Mouse (Mus musculus): ENCODE results near the gene Pex1. TPM values are rescaled to one million over a fixed set of nuclear protein-coding genes. Genes with fewer than 3 reads are reported as not detected.
"Not testable (repeated sequence)": the region's sequence is repeated elsewhere in the genome, so short reads cannot be mapped to it uniquely, and the experiment has no call there.

Pex1 gene
- polyA plus RNA-seq, 1 experiment from 2014 or later: 14.7 TPM

GRCm38 (mm10) chr5:3647708-3648121 lies 51.8 kb downstream of the Pex1 start:
- peaks cover 10% of the 10 kb centered on the region for H3K36me3 ChIP-seq (ENCODE audit: control insufficient read depth, insufficient read depth, low read length)
- peak overlapping the region; percentile 72 for H3K4me2 ChIP-seq (ENCODE audit: low read depth, low read length)
- peak overlapping the region; percentile 92 for H3K9ac ChIP-seq (ENCODE audit: low read length)
- H3K27ac ChIP-seq (ENCODE audit: low read length): peak overlapping the region; percentile 95
- H3K4me3 ChIP-seq (ENCODE audit: low read length): peak overlapping the region; percentile 99
- no peaks in the 10 kb centered on the region for H3K27me3 ChIP-seq (ENCODE audit: control insufficient read depth, insufficient read depth, low read depth, low read length)
- ATAC-seq (ENCODE audit: low read depth): peak; percentile 97
- H3K4me1 ChIP-seq (replicated peaks; ENCODE audit: control insufficient read depth, insufficient read depth, low read length): peaks cover 7% of the 10 kb centered on the region
- WGBS: 1% methylated on average over 26 of the region's 46 CpGs
- H3K9me3 ChIP-seq (ENCODE audit: control insufficient read depth, low read length): no peaks in the 10 kb centered on the region

GRCm38 (mm10) chr5:3648206-3648848 lies 52.5 kb downstream of the Pex1 start:
- Histone ChIP-seq H3K27me3 (ENCODE audit: control insufficient read depth, insufficient read depth, low read depth, low read length) (no peaks in the 10 kb centered on the region), H3K27ac (ENCODE audit: low read length) (no peak overlapping the region), H3K9ac (ENCODE audit: low read length) (0 out of 2 replicates have a peak overlapping the region, but pooled peaks have one; percentile 6), H3K9me3 (ENCODE audit: control insufficient read depth, low read length) (no peaks in the 10 kb centered on the region), H3K4me2 (ENCODE audit: low read depth, low read length) (peak overlapping the region; percentile 72), H3K36me3 (ENCODE audit: control insufficient read depth, insufficient read depth, low read length) (peaks cover 8% of the 10 kb centered on the region), H3K4me1 (replicated peaks; ENCODE audit: control insufficient read depth, insufficient read depth, low read length) (peaks cover 7% of the 10 kb centered on the region), H3K4me3 (ENCODE audit: low read length) (peak overlapping the region; percentile 99; the same call in 1 of the 2 replicates)
- 42% methylated on average over 4 of the region's 4 CpGs for WGBS
- ATAC-seq (ENCODE audit: low read depth): peak; percentile 3; the same call in 1 of the 2 replicates

- no peak overlapping the region for H3K4me3 ChIP-seq (ENCODE audit: low read length)
- no peak overlapping the region for H3K27ac ChIP-seq (ENCODE audit: low read length)
- H3K9me3 ChIP-seq (ENCODE audit: control insufficient read depth, low read length): no peaks in the 10 kb centered on the region
- 67% methylated on average over 4 of the region's 4 CpGs for WGBS
- ATAC-seq (ENCODE audit: low read depth): no peak
- H3K36me3 ChIP-seq (ENCODE audit: control insufficient read depth, insufficient read depth, low read length): peaks cover 8% of the 10 kb centered on the region
- no peaks in the 10 kb centered on the region for H3K27me3 ChIP-seq (ENCODE audit: control insufficient read depth, insufficient read depth, low read depth, low read length)
- H3K9ac ChIP-seq (ENCODE audit: low read length): no peak overlapping the region
- no peak overlapping the region for H3K4me2 ChIP-seq (ENCODE audit: low read depth, low read length)
- peaks cover 7% of the 10 kb centered on the region for H3K4me1 ChIP-seq (replicated peaks; ENCODE audit: control insufficient read depth, insufficient read depth, low read length)
Measured at GRCm38 (mm10) chr5:3648849-3649210, 53.0 kb downstream of the Pex1 start.

- no peak within 1 kb of the TSS for H3K4me2 ChIP-seq (ENCODE audit: low read depth, low read length)
- H3K4me1 ChIP-seq (replicated peaks; ENCODE audit: control insufficient read depth, insufficient read depth, low read length): peaks cover 4% of the 10 kb centered on the region; the same call in 1 of the 2 replicates
- H3K4me3 ChIP-seq (ENCODE audit: low read length): no peak within 1 kb of the TSS
- H3K36me3 ChIP-seq (ENCODE audit: control insufficient read depth, insufficient read depth, low read length): no peaks in the 10 kb centered on the region
- no peaks in the 10 kb centered on the region for H3K27me3 ChIP-seq (ENCODE audit: control insufficient read depth, insufficient read depth, low read depth, low read length)
- no peak for ATAC-seq (ENCODE audit: low read depth)
- no peak within 1 kb of the TSS for H3K27ac ChIP-seq (ENCODE audit: low read length)
- no peak within 1 kb of the TSS for H3K9ac ChIP-seq (ENCODE audit: low read length)
- WGBS: 73% methylated on average over 6 of the region's 6 CpGs
- no peaks in the 10 kb centered on the region for H3K9me3 ChIP-seq (ENCODE audit: control insufficient read depth, low read length)
Measured at GRCm38 (mm10) chr5:3650881-3651280, 55.0 kb downstream of the Pex1 start, which contains the start of gene Tmbim7. Tmbim7 (plus strand) TSS chr5:3651181.

- Histone ChIP-seq H3K36me3 (ENCODE audit: control insufficient read depth, insufficient read depth, low read length) (no peaks in the 10 kb centered on the region), H3K9me3 (ENCODE audit: control insufficient read depth, low read length) (no peaks in the 10 kb centered on the region), H3K27me3 (ENCODE audit: control insufficient read depth, insufficient read depth, low read depth, low read length) (no peaks in the 10 kb centered on the region), H3K27ac (ENCODE audit: low read length) (no peak overlapping the region), H3K4me2 (ENCODE audit: low read depth, low read length) (no peak overlapping the region), H3K4me1 (replicated peaks; ENCODE audit: control insufficient read depth, insufficient read depth, low read length) (peaks cover 2% of the 10 kb centered on the region; the same call in 1 of the 2 replicates), H3K4me3 (ENCODE audit: low read length) (no peak overlapping the region), H3K9ac (ENCODE audit: low read length) (no peak overlapping the region)
- WGBS: 84% methylated on average over 5 of the region's 5 CpGs
- ATAC-seq (ENCODE audit: low read depth): no peak
Measured at GRCm38 (mm10) chr5:3651621-3652020, 55.8 kb downstream of the Pex1 start.

- not testable (repeated sequence) for H3K36me3 ChIP-seq (ENCODE audit: control insufficient read depth, insufficient read depth, low read length); ATAC-seq (ENCODE audit: low read depth); H3K9me3 ChIP-seq (ENCODE audit: control insufficient read depth, low read length); H3K27ac ChIP-seq (ENCODE audit: low read length); H3K9ac ChIP-seq (ENCODE audit: low read length); H3K4me1 ChIP-seq (replicated peaks; ENCODE audit: control insufficient read depth, insufficient read depth, low read length); H3K4me3 ChIP-seq (ENCODE audit: low read length); H3K27me3 ChIP-seq (ENCODE audit: control insufficient read depth, insufficient read depth, low read depth, low read length); H3K4me2 ChIP-seq (ENCODE audit: low read depth, low read length)
- 86% methylated on average over 14 of the region's 25 CpGs for WGBS
Measured at GRCm38 (mm10) chr5:3652903-3653575, 57.2 kb downstream of the Pex1 start.

- H3K27ac ChIP-seq (ENCODE audit: low read length): no peak overlapping the region
- H3K4me3 ChIP-seq (ENCODE audit: low read length): no peak overlapping the region
- no peaks in the 10 kb centered on the region for H3K36me3 ChIP-seq (ENCODE audit: control insufficient read depth, insufficient read depth, low read length)
- whole genome bisulfite sequencing: 89% methylated on average over 4 of the region's 4 CpGs
- H3K9ac ChIP-seq (ENCODE audit: low read length): no peak overlapping the region
- H3K27me3 ChIP-seq (ENCODE audit: control insufficient read depth, insufficient read depth, low read depth, low read length): no peaks in the 10 kb centered on the region
- no peaks in the 10 kb centered on the region for H3K4me1 ChIP-seq (replicated peaks; ENCODE audit: control insufficient read depth, insufficient read depth, low read length)
- H3K4me2 ChIP-seq (ENCODE audit: low read depth, low read length): no peak overlapping the region
- H3K9me3 ChIP-seq (ENCODE audit: control insufficient read depth, low read length): no peaks in the 10 kb centered on the region
- no peak for ATAC-seq (ENCODE audit: low read depth)
Measured at GRCm38 (mm10) chr5:3653801-3654200, 57.9 kb downstream of the Pex1 start.

- H3K27me3 ChIP-seq (ENCODE audit: control insufficient read depth, insufficient read depth, low read depth, low read length): no peaks in the 10 kb centered on the region
Measured at GRCm38 (mm10) chr5:3657085-3657484, 61.2 kb downstream of the Pex1 start, which contains the start of gene Gatad1. Gatad1 (minus strand) TSS chr5:3657185.

GRCm38 (mm10) chr5:3665225-3665624 lies 69.4 kb downstream of the Pex1 start:
- 91% methylated on average over 2 of the region's 2 CpGs for WGBS
- H3K36me3 ChIP-seq (ENCODE audit: control insufficient read depth, insufficient read depth, low read length): no peaks in the 10 kb centered on the region
- ATAC-seq (ENCODE audit: low read depth): no peak

More at GRCm38 (mm10) chr5:3657085-3657484, 61.2 kb downstream of the Pex1 start, which contains the start of gene Gatad1:
- no peak for ATAC-seq (ENCODE audit: low read depth)
- Histone ChIP-seq H3K9ac (ENCODE audit: low read length) (no peak within 1 kb of the TSS), H3K36me3 (ENCODE audit: control insufficient read depth, insufficient read depth, low read length) (no peaks in the 10 kb centered on the region), H3K27ac (ENCODE audit: low read length) (no peak within 1 kb of the TSS), H3K4me1 (replicated peaks; ENCODE audit: control insufficient read depth, insufficient read depth, low read length) (no peaks in the 10 kb centered on the region), H3K4me2 (ENCODE audit: low read depth, low read length) (no peak within 1 kb of the TSS), H3K4me3 (ENCODE audit: low read length) (no peak within 1 kb of the TSS), H3K9me3 (ENCODE audit: control insufficient read depth, low read length) (no peaks in the 10 kb centered on the region)
- 63% methylated on average over 5 of the region's 5 CpGs for WGBS

More at GRCm38 (mm10) chr5:3665225-3665624, 69.4 kb downstream of the Pex1 start:
- H3K4me3 ChIP-seq (ENCODE audit: low read length): no peak overlapping the region
- H3K27me3 ChIP-seq (ENCODE audit: control insufficient read depth, insufficient read depth, low read depth, low read length): no peaks in the 10 kb centered on the region
- H3K4me2 ChIP-seq (ENCODE audit: low read depth, low read length): no peak overlapping the region
- no peaks in the 10 kb centered on the region for H3K9me3 ChIP-seq (ENCODE audit: control insufficient read depth, low read length)
- no peak overlapping the region for H3K9ac ChIP-seq (ENCODE audit: low read length)
- no peak overlapping the region for H3K27ac ChIP-seq (ENCODE audit: low read length)
- no peaks in the 10 kb centered on the region for H3K4me1 ChIP-seq (replicated peaks; ENCODE audit: control insufficient read depth, insufficient read depth, low read length)

Data from lung, embryonic 16.5 days (tissue).